In the genomic region with DNA sequence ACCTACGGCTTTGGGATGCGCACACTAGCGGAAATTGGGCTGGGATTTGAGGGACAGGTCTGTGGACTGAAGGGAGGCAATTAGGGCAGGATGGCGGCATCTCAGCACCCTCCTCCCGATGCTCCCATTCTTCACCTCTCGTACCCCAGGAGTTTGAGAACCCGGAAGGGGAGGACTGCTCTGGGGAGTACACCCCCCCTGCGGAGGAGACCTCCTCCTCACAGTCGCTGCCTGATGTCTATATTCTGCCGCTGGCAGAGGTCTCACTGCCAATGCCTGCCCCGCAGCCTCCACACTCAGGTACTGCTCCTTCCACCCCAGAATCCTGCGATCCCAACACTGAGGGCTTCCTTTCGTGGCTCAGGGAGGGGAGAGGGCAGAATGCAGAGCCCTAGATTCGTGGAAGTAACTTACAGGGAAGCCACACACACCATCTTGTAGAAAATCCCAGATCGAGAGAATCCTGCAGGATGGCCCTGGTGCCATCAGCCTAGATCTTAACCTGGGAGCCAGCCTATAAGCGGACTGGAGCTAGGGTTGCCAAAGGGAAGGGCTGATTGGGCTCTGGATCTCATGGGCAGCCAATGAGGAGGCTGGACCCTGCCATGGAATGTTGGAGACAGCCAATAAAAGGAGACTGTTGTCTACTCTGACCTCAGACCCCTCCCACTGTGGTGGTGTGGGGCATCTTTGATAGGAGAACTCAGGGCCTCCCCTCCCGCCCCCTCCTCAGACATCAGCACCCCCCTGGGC, we compare ENCODE assay signal across 8 mouse cellular contexts. TPM values are rescaled to one million over a fixed set of nuclear protein-coding genes. Genes with fewer than 3 reads are reported as not detected.
DNase-seq lines count a peak whose midpoint lies in the region; ATAC-seq and TF ChIP-seq lines count a peak whose summit lies in the region.

No protein-coding gene starts in this region.

- peak overlapping the region; percentile 86; the same call in 1 of the 2 replicates for H3K9ac ChIP-seq in hindbrain, embryonic 11.5 days (ENCODE audit: low read depth, low read length)
- no peak overlapping the region for H3K9ac ChIP-seq in liver, embryonic 13.5 days
- H3K9ac ChIP-seq in stomach, postnatal 0 days (ENCODE audit: low read length), result no peak overlapping the region

- H3K4me2 ChIP-seq in hindbrain, embryonic 11.5 days (replicated peaks; ENCODE audit: low read depth, low read length), result peak overlapping the region; percentile 79
- H3K4me2 ChIP-seq in liver, embryonic 13.5 days, result peak overlapping the region; percentile 46
- peak overlapping the region; percentile 68; the same call in 1 of the 2 replicates for H3K4me2 ChIP-seq in stomach, postnatal 0 days (replicated peaks; ENCODE audit: low read depth)

- WGBS in hindbrain, embryonic 11.5 days, result 5% methylated on average over 17 of the region's 17 CpGs
- WGBS in liver, embryonic 13.5 days (ENCODE audit: insufficient replicate concordance), result 11% methylated on average over 17 of the region's 17 CpGs
- 17% methylated on average over 17 of the region's 17 CpGs for WGBS in stomach, postnatal 0 days

- TF ChIP-seq EP300 in stomach, postnatal 0 days (optimal IDR thresholded peaks at IDR 0.05), result no peak

- H3K4me1 ChIP-seq in hindbrain, embryonic 11.5 days (replicated peaks; ENCODE audit: control insufficient read depth, insufficient read depth, low read length), result peaks cover 6% of the 10 kb centered on the region; the same call in 1 of the 2 replicates
- H3K4me1 ChIP-seq in liver, embryonic 13.5 days (replicated peaks), result peaks cover 19% of the 10 kb centered on the region
- peaks cover 6% of the 10 kb centered on the region; the same call in 1 of the 2 replicates for H3K4me1 ChIP-seq in stomach, postnatal 0 days (replicated peaks; ENCODE audit: control insufficient read depth, insufficient read depth)

- no peaks in the 10 kb centered on the region for H3K27me3 ChIP-seq in hindbrain, embryonic 11.5 days (ENCODE audit: control insufficient read depth, insufficient read depth, low read length)
- H3K27me3 ChIP-seq in liver, embryonic 13.5 days, result peaks cover 89% of the 10 kb centered on the region
- H3K27me3 ChIP-seq in stomach, postnatal 0 days (ENCODE audit: control insufficient read depth, insufficient read depth, low read length), result no peaks in the 10 kb centered on the region; the same call in 1 of the 2 replicates

- peaks cover 11% of the 10 kb centered on the region for H3K36me3 ChIP-seq in hindbrain, embryonic 11.5 days (ENCODE audit: control insufficient read depth, insufficient read depth, low read length)
- H3K36me3 ChIP-seq in liver, embryonic 13.5 days, result no peaks in the 10 kb centered on the region
- H3K36me3 ChIP-seq in stomach, postnatal 0 days (ENCODE audit: control insufficient read depth, insufficient read depth, low read length), result no peaks in the 10 kb centered on the region

- peak overlapping the region; percentile 39; the same call in 1 of the 2 replicates for H3K27ac ChIP-seq in hindbrain, embryonic 11.5 days (ENCODE audit: low read depth, low read length)
- H3K27ac ChIP-seq in liver, embryonic 13.5 days, result no peak overlapping the region
- peak overlapping the region; percentile 40; the same call in 1 of the 2 replicates for H3K27ac ChIP-seq in stomach, postnatal 0 days (replicated peaks)

- TF ChIP-seq CTCF in stomach, postnatal 0 days (IDR thresholded peaks at IDR 0.05; ENCODE audit: low read depth), result no peak

- DNase-seq in layer of hippocampus, adult 11-12 months (ENCODE audit: low spot score), result peak; percentile 66
- no peak for DNase-seq in layer of hippocampus, postnatal 14 days (ENCODE audit: low spot score in 2 of 2)
- DNase-seq in cerebellum, postnatal 14 days, result peak; percentile 74 to 76
- DNase-seq in hindbrain, embryonic 11.5 days (ENCODE audit: low spot score), result peak; percentile 59
- DNase-seq in liver, embryonic 13.5 days, result no peak
- no peak for DNase-seq in stomach, postnatal 0 days (ENCODE audit: low spot score)
- no peak for DNase-seq in adrenal gland, postnatal 4 days (ENCODE audit: low spot score in 2 of 2)
- no peak for DNase-seq in urinary bladder, adult 2 months (ENCODE audit: low spot score)

- peak overlapping the region; percentile 77 for H3K4me3 ChIP-seq in hindbrain, embryonic 11.5 days (ENCODE audit: low read depth, low read length)
- peak overlapping the region; percentile 43 for H3K4me3 ChIP-seq in liver, embryonic 13.5 days (replicated peaks)
- H3K4me3 ChIP-seq in stomach, postnatal 0 days (ENCODE audit: low read depth, low read length), result peak overlapping the region; percentile 43; the same call in 1 of the 2 replicates

- peak; percentile 26 for ATAC-seq in hindbrain, embryonic 11.5 days (ENCODE audit: low FRiP score)
- no peak for ATAC-seq in liver, embryonic 13.5 days (ENCODE audit: low read depth)
- ATAC-seq in stomach, postnatal 0 days (ENCODE audit: low FRiP score, low TSS enrichment), result 0 out of 2 replicates have a peak, but pooled peaks have one; percentile 8

- H3K9me3 ChIP-seq in hindbrain, embryonic 11.5 days (ENCODE audit: control insufficient read depth, low read length), result no peaks in the 10 kb centered on the region
- H3K9me3 ChIP-seq in liver, embryonic 13.5 days (replicated peaks), result no peaks in the 10 kb centered on the region
- no peaks in the 10 kb centered on the region for H3K9me3 ChIP-seq in stomach, postnatal 0 days (ENCODE audit: control insufficient read depth, low read length)

RNA-seq across cellular contexts. Expression of gene Sult2b1, which starts 2.4 kb away (rescaled TPM):
- 10 to 100 TPM in 1 of 2 experiments, 1 to 10 TPM in 1; 8.7 to 12.0 TPM for total RNA-seq in layer of hippocampus, postnatal 14 days (2021)
- polyA plus RNA-seq in hindbrain, embryonic 11.5 days (2014; fragmentation: Nextera tagmentation; extraction: Ambion mirVana), result 1.4 and 1.9 TPM in 2 replicates
- polyA plus RNA-seq in liver, embryonic 13.5 days (2015; fragmentation: Nextera tagmentation; extraction: Ambion mirVana), result 0.45 and 0.68 TPM in 2 replicates
- 83.2 and 87.1 TPM in 2 replicates for polyA plus RNA-seq in stomach, postnatal 0 days (2015; fragmentation: Nextera tagmentation; extraction: Ambion mirVana)
- total RNA-seq in adrenal gland, postnatal 4 days (2021), result 1 to 10 TPM in 1 of 2 experiments, under 1 TPM in 1; 0.64 to 1.0 TPM
- 1.3 and 1.5 TPM in 2 replicates for polyA plus RNA-seq in urinary bladder, adult 2 months (2012; rRNA removed)

RNA-seq across cellular contexts. Expression of gene Lmtk3, which starts 3.3 kb away (rescaled TPM):
- 100 to 1,000 TPM; 290 to 306 TPM for total RNA-seq in layer of hippocampus, postnatal 14 days (2021)
- polyA plus RNA-seq in hindbrain, embryonic 11.5 days (2014; fragmentation: Nextera tagmentation; extraction: Ambion mirVana), result 6.3 and 9.1 TPM in 2 replicates
- polyA plus RNA-seq in liver, embryonic 13.5 days (2015; fragmentation: Nextera tagmentation; extraction: Ambion mirVana), result not detected in 2 replicates
- 0.15 and 0.27 TPM in 2 replicates for polyA plus RNA-seq in stomach, postnatal 0 days (2015; fragmentation: Nextera tagmentation; extraction: Ambion mirVana)
- 10 to 100 TPM; 17.2 to 18.8 TPM for total RNA-seq in adrenal gland, postnatal 4 days (2021)
- 2.5 and 2.9 TPM in 2 replicates for polyA plus RNA-seq in urinary bladder, adult 2 months (2012; rRNA removed)

RNA-seq across cellular contexts. Expression of gene Cyth2, which starts 27.5 kb away (rescaled TPM):
- 100 to 1,000 TPM; 174 to 179 TPM for total RNA-seq in layer of hippocampus, postnatal 14 days (2021)
- 211 and 248 TPM in 2 replicates for polyA plus RNA-seq in hindbrain, embryonic 11.5 days (2014; fragmentation: Nextera tagmentation; extraction: Ambion mirVana)
- polyA plus RNA-seq in liver, embryonic 13.5 days (2015; fragmentation: Nextera tagmentation; extraction: Ambion mirVana), result 36.1 and 36.6 TPM in 2 replicates
- 59.7 and 62.4 TPM in 2 replicates for polyA plus RNA-seq in stomach, postnatal 0 days (2015; fragmentation: Nextera tagmentation; extraction: Ambion mirVana)
- 100 to 1,000 TPM; 124 to 126 TPM for total RNA-seq in adrenal gland, postnatal 4 days (2021)
- polyA plus RNA-seq in urinary bladder, adult 2 months (2012; rRNA removed), result 61.5 and 68.7 TPM in 2 replicates

RNA-seq across cellular contexts. Expression of gene Kcnj14, which starts 37.7 kb away (rescaled TPM):
- total RNA-seq in layer of hippocampus, postnatal 14 days (2021), result 1 to 10 TPM; 1.6 to 2.1 TPM
- 0.48 and 0.57 TPM in 2 replicates for polyA plus RNA-seq in hindbrain, embryonic 11.5 days (2014; fragmentation: Nextera tagmentation; extraction: Ambion mirVana)
- polyA plus RNA-seq in liver, embryonic 13.5 days (2015; fragmentation: Nextera tagmentation; extraction: Ambion mirVana), result 0.12 and 0.23 TPM in 2 replicates
- 0.22 TPM in 2 replicates for polyA plus RNA-seq in stomach, postnatal 0 days (2015; fragmentation: Nextera tagmentation; extraction: Ambion mirVana)
- under 1 TPM; 0.45 to 0.53 TPM for total RNA-seq in adrenal gland, postnatal 4 days (2021)
- 0.25 and 0.35 TPM in 2 replicates for polyA plus RNA-seq in urinary bladder, adult 2 months (2012; rRNA removed)

RNA-seq across cellular contexts. Expression of gene Grwd1, which starts 43.9 kb away (rescaled TPM):
- total RNA-seq in layer of hippocampus, postnatal 14 days (2021), result 10 to 100 TPM; 21.2 to 21.9 TPM
- 56.7 and 66.0 TPM in 2 replicates for polyA plus RNA-seq in hindbrain, embryonic 11.5 days (2014; fragmentation: Nextera tagmentation; extraction: Ambion mirVana)
- polyA plus RNA-seq in liver, embryonic 13.5 days (2015; fragmentation: Nextera tagmentation; extraction: Ambion mirVana), result 48.4 and 49.2 TPM in 2 replicates
- 25.6 and 25.7 TPM in 2 replicates for polyA plus RNA-seq in stomach, postnatal 0 days (2015; fragmentation: Nextera tagmentation; extraction: Ambion mirVana)
- total RNA-seq in adrenal gland, postnatal 4 days (2021), result 10 to 100 TPM; 28.2 to 28.3 TPM
- 11.7 and 12.2 TPM in 2 replicates for polyA plus RNA-seq in urinary bladder, adult 2 months (2012; rRNA removed)

Comparison
In these comparisons a context has a peak if more than half of its experiments do, and no peak if none do; other contexts are left out.
1. DNase-seq: peak in layer of hippocampus, adult 11-12 months (single experiment), cerebellum, postnatal 14 days (2 of 2) and hindbrain, embryonic 11.5 days (single experiment); none in layer of hippocampus, postnatal 14 days (0 of 2), liver, embryonic 13.5 days (single experiment), stomach, postnatal 0 days (single experiment), adrenal gland, postnatal 4 days (0 of 2) and urinary bladder, adult 2 months (single experiment).
2. RNA of gene Sult2b1, which starts 2.4 kb away (polyA plus RNA-seq): 83.2 to 87.1 TPM in stomach, postnatal 0 days; 1.4 to 1.9 TPM in hindbrain, embryonic 11.5 days, 1.3 to 1.5 TPM in urinary bladder, adult 2 months and 0.45 to 0.68 TPM in liver, embryonic 13.5 days; every median in the first group is over 10 times any median in the second.
3. Peak in every context shown above with its lines, with median percentiles within 50 percentile points of each other: H3K4me2 ChIP-seq and H3K4me3 ChIP-seq.